Mouse (Mus musculus): ENCODE data around the gene Cnmd.

GRCm38 (mm10) chr14:79619802-79620201 lies 42.2 kb downstream of the Cnmd start:
- TF ChIP-seq CTCF (IDR thresholded peaks at IDR 0.05; ENCODE audit: low read depth) (no peak), EP300 (IDR thresholded peaks at IDR 0.05; ENCODE audit: low read depth) (no peak)
